Mouse (Mus musculus): ENCODE results near the gene Adk. TPM values are rescaled to one million over a fixed set of nuclear protein-coding genes. Genes with fewer than 3 reads are reported as not detected.

Gene Adk
- total and polyA plus RNA-seq, 2 experiments from 2014 or later = 126 to 246 TPM

GRCm38 (mm10) chr14:21064321-21064720 lies 11.9 kb downstream of the Adk start:
- Histone ChIP-seq H3K4me3 (ENCODE audit: low read depth, low read length) (no peak overlapping the region), H3K9ac (replicated peaks; ENCODE audit: low read depth, low read length) (no peak overlapping the region), H3K4me1 (ENCODE audit: control insufficient read depth, insufficient read depth) (peaks cover 18% of the 10 kb centered on the region), H3K4me2 (ENCODE audit: low read depth, low read length) (no peak overlapping the region), H3K9me3 (replicated peaks; ENCODE audit: control insufficient read depth, low read length) (no peaks in the 10 kb centered on the region), H3K27ac (ENCODE audit: low read depth) (no peak overlapping the region), H3K36me3 (replicated peaks; ENCODE audit: control insufficient read depth, insufficient read depth, low read length) (no peaks in the 10 kb centered on the region), H3K27me3 (ENCODE audit: control insufficient read depth, insufficient read depth, low read length) (no peaks in the 10 kb centered on the region)
- 33% methylated on average over 1 of the region's 1 CpGs for WGBS
- no peak for TF ChIP-seq CTCF (IDR thresholded peaks at IDR 0.05; ENCODE audit: low read depth)
- no peak for TF ChIP-seq EP300 (IDR thresholded peaks at IDR 0.05; ENCODE audit: low read depth)
- no peak for ATAC-seq (ENCODE audit: insufficient read depth, low read depth)
- no peak for DNase-seq (ENCODE audit: low spot score)

- DNase-seq (ENCODE audit: low spot score) (no peak), ATAC-seq (ENCODE audit: insufficient read depth, low read depth) (no peak)
- no peaks in the 10 kb centered on the region for H3K9me3 ChIP-seq (replicated peaks; ENCODE audit: control insufficient read depth, low read length)
- H3K27me3 ChIP-seq (ENCODE audit: control insufficient read depth, insufficient read depth, low read length) = no peaks in the 10 kb centered on the region
- H3K4me1 ChIP-seq (ENCODE audit: control insufficient read depth, insufficient read depth) = peaks cover 18% of the 10 kb centered on the region
- peak overlapping the region; percentile 61 for H3K27ac ChIP-seq (ENCODE audit: low read depth)
- TF ChIP-seq CTCF (IDR thresholded peaks at IDR 0.05; ENCODE audit: low read depth) (no peak), EP300 (IDR thresholded peaks at IDR 0.05; ENCODE audit: low read depth) (no peak)
- H3K36me3 ChIP-seq (replicated peaks; ENCODE audit: control insufficient read depth, insufficient read depth, low read length) = no peaks in the 10 kb centered on the region
- 29% methylated on average over 8 of the region's 8 CpGs for WGBS
- H3K4me2 ChIP-seq (ENCODE audit: low read depth, low read length) = no peak overlapping the region
- H3K9ac ChIP-seq (replicated peaks; ENCODE audit: low read depth, low read length) = no peak overlapping the region
- no peak overlapping the region for H3K4me3 ChIP-seq (ENCODE audit: low read depth, low read length)
Measured at GRCm38 (mm10) chr14:21065490-21066162, 13.3 kb downstream of the Adk start.

GRCm38 (mm10) chr14:21069594-21069993 lies 17.2 kb downstream of the Adk start:
- DNase-seq (ENCODE audit: low spot score) = no peak
- Histone ChIP-seq H3K27me3 (ENCODE audit: control insufficient read depth, insufficient read depth, low read length) (no peaks in the 10 kb centered on the region), H3K4me3 (ENCODE audit: low read depth, low read length) (no peak overlapping the region), H3K4me1 (ENCODE audit: control insufficient read depth, insufficient read depth) (peaks cover 17% of the 10 kb centered on the region), H3K9ac (replicated peaks; ENCODE audit: low read depth, low read length) (no peak overlapping the region), H3K9me3 (replicated peaks; ENCODE audit: control insufficient read depth, low read length) (no peaks in the 10 kb centered on the region), H3K4me2 (ENCODE audit: low read depth, low read length) (no peak overlapping the region), H3K36me3 (replicated peaks; ENCODE audit: control insufficient read depth, insufficient read depth, low read length) (no peaks in the 10 kb centered on the region), H3K27ac (ENCODE audit: low read depth) (no peak overlapping the region)
- TF ChIP-seq EP300 (IDR thresholded peaks at IDR 0.05; ENCODE audit: low read depth) (no peak), CTCF (IDR thresholded peaks at IDR 0.05; ENCODE audit: low read depth) (peak; percentile 22)
- ATAC-seq (ENCODE audit: insufficient read depth, low read depth) = no peak
- WGBS = 88% methylated on average over 5 of the region's 5 CpGs

- Histone ChIP-seq H3K9me3 (replicated peaks; ENCODE audit: control insufficient read depth, low read length) (no peaks in the 10 kb centered on the region), H3K9ac (replicated peaks; ENCODE audit: low read depth, low read length) (no peak overlapping the region), H3K27ac (ENCODE audit: low read depth) (peak overlapping the region; percentile 3; the same call in 1 of the 2 replicates), H3K4me2 (ENCODE audit: low read depth, low read length) (no peak overlapping the region), H3K4me1 (ENCODE audit: control insufficient read depth, insufficient read depth) (peaks cover 20% of the 10 kb centered on the region), H3K4me3 (ENCODE audit: low read depth, low read length) (no peak overlapping the region), H3K27me3 (ENCODE audit: control insufficient read depth, insufficient read depth, low read length) (no peaks in the 10 kb centered on the region), H3K36me3 (replicated peaks; ENCODE audit: control insufficient read depth, insufficient read depth, low read length) (no peaks in the 10 kb centered on the region)
- no peak for TF ChIP-seq EP300 (IDR thresholded peaks at IDR 0.05; ENCODE audit: low read depth)
- TF ChIP-seq CTCF (IDR thresholded peaks at IDR 0.05; ENCODE audit: low read depth) = no peak
- ATAC-seq (ENCODE audit: insufficient read depth, low read depth) (no peak), DNase-seq (ENCODE audit: low spot score) (no peak)
- 32% methylated on average over 3 of the region's 3 CpGs for WGBS
Measured at GRCm38 (mm10) chr14:21073981-21074380, 21.6 kb downstream of the Adk start.

DNA sequence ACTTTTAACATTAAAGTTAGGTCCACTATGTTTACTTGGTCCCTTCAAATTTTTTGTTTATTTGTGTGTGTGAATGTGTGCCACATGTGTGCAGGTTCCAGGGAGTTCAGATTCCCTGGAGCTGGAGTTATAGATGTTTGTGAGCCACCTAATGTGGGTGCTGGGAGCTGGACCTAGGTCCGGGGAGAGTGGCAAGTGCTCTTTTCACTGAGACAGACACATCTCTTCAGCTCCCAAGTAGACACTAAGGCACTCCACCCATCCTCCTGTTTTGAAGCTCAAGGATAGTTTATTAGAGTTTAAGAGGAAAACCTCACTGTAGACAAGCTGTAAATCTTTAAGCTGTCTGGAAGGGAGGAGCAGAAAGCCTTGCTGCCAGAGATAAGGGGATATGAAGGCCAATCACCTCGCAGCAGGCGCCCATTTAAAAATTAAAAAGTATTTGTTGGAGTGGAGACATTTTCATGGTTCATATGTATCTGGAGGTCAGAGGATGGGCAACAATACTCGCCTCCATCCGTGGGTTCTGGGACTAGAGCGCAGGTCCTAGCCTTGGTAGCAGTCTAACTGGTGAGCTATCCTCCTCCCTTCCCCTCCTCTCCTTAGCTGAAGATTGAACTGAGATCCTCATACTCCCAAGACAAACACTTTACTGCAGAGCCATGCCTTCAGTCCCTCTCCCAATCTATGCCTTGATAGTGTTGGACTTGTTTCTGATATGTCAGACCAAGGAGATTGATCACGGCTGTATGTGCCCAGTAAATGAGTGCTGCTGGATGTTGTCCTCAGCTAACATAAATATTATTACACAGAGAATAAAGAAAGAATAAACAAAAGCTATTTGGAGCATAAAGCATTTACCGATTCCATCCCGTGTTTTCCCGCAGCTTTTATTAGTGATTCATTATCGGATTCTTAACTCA lies 22.3 kb downstream of the Adk start:
- Histone ChIP-seq H3K27me3 (ENCODE audit: control insufficient read depth, insufficient read depth, low read length) (no peaks in the 10 kb centered on the region), H3K9ac (replicated peaks; ENCODE audit: low read depth, low read length) (no peak overlapping the region), H3K9me3 (replicated peaks; ENCODE audit: control insufficient read depth, low read length) (no peaks in the 10 kb centered on the region), H3K4me3 (ENCODE audit: low read depth, low read length) (peak overlapping the region; percentile 78), H3K4me2 (ENCODE audit: low read depth, low read length) (peak overlapping the region; percentile 93), H3K4me1 (ENCODE audit: control insufficient read depth, insufficient read depth) (peaks cover 20% of the 10 kb centered on the region), H3K36me3 (replicated peaks; ENCODE audit: control insufficient read depth, insufficient read depth, low read length) (no peaks in the 10 kb centered on the region), H3K27ac (ENCODE audit: low read depth) (no peak overlapping the region)
- TF ChIP-seq EP300 (IDR thresholded peaks at IDR 0.05; ENCODE audit: low read depth) = no peak
- no peak for TF ChIP-seq CTCF (IDR thresholded peaks at IDR 0.05; ENCODE audit: low read depth)
- WGBS = 55% methylated on average over 11 of the region's 11 CpGs
- ATAC-seq (ENCODE audit: insufficient read depth, low read depth) = no peak
- DNase-seq (ENCODE audit: low spot score) = no peak

Data from heart, postnatal 0 days (tissue).